Mouse (Mus musculus) erythroid progenitor cell, adult 5-6 weeks (primary cell): ENCODE data around the gene Olfr419. TPM values are rescaled to one million over a fixed set of nuclear protein-coding genes. Genes with fewer than 3 reads are reported as not detected.

ENCODE experiments used
- ATAC-seq: replicated peaks from 2 replicates; pipeline ENCODE4 v1.8.0; 2016; ENCODE audit warnings: moderate number of reproducible peaks, mild to moderate bottlenecking, moderate TSS enrichment, inconsistent platforms; ENCODE audit not compliant: poor library complexity, low FRiP score, severe bottlenecking
- total RNA-seq, 2 experiments: library from RNA; stranded (forward) in 1 of 2; stranded (reverse) in 1 of 2; fragments of 150-400 nt in 1 of 2; fragments of 186-747, 209-891 nt in 1 of 2; gene quantifications; 2 replicates each; pipeline versions ENCODE4 v1.2.3 to v1.2.4; 2015 to 2017; ENCODE audit warnings: low replicate concordance in 2 of 2

Gene Olfr419
- total RNA-seq (2015; ENCODE audit: low replicate concordance) (not detected in 2 replicates), total RNA-seq (2017; ENCODE audit: low replicate concordance) (0.90 and 1.7 TPM in 2 replicates)

- ATAC-seq = no peak
Measured at GRCm38 (mm10) chr1:174251961-174252360, at the start of gene Olfr419. Gene Olfr419, minus strand, starts transcription at chr1:174252061.

GRCm38 (mm10) chr1:174270643-174271042 lies 18.8 kb upstream of the Olfr419 start:
- no peak for ATAC-seq

- ATAC-seq = no peak
Measured at GRCm38 (mm10) chr1:174269162-174269561, 17.3 kb upstream of the Olfr419 start.

GRCm38 (mm10) chr1:174267816-174268215 lies 16.0 kb upstream of the Olfr419 start:
- ATAC-seq = no peak

GRCm38 (mm10) chr1:174250376-174250775 lies 1.5 kb downstream of the Olfr419 start:
- ATAC-seq = peak; percentile 50

GRCm38 (mm10) chr1:174247170-174247569 lies 4.7 kb downstream of the Olfr419 start:
- no peak for ATAC-seq

GRCm38 (mm10) chr1:174246080-174246479 lies 5.8 kb downstream of the Olfr419 start:
- no peak for ATAC-seq

- ATAC-seq = no peak
Measured at GRCm38 (mm10) chr1:174244621-174245020, 7.2 kb downstream of the Olfr419 start.

- no peak for ATAC-seq
Measured at GRCm38 (mm10) chr1:174239916-174240315, 11.9 kb downstream of the Olfr419 start.

- no peak for ATAC-seq
Measured at GRCm38 (mm10) chr1:174216528-174217204, 35.2 kb downstream of the Olfr419 start.

GRCm38 (mm10) chr1:174215270-174216038 lies 36.4 kb downstream of the Olfr419 start:
- no peak for ATAC-seq

- ATAC-seq = no peak
Measured at GRCm38 (mm10) chr1:174212286-174212685, 39.6 kb downstream of the Olfr419 start.

GRCm38 (mm10) chr1:174204699-174205098 lies 47.2 kb downstream of the Olfr419 start:
- no peak for ATAC-seq

Other genes starting within 250 kb of the Olfr419 start
- gene Ifi205, start 220.3 kb downstream of the Olfr419 start, total RNA-seq (2015; ENCODE audit: low replicate concordance) = 1.3 and 4.7 TPM in 2 replicates
- gene Ifi205, start 220.3 kb downstream of the Olfr419 start, total RNA-seq (2017; ENCODE audit: low replicate concordance) = 5.5 TPM in 1 of 2 replicates, not detected in the other
- not detected in 2 replicates for gene Olfr433, start 211.4 kb downstream of the Olfr419 start, total RNA-seq (2015; ENCODE audit: low replicate concordance)
- gene Olfr433, start 211.4 kb downstream of the Olfr419 start, total RNA-seq (2017; ENCODE audit: low replicate concordance) = not detected in 2 replicates
- gene Olfr432, start 202.9 kb downstream of the Olfr419 start, total RNA-seq (2015; ENCODE audit: low replicate concordance) = not detected in 2 replicates
- gene Olfr432, start 202.9 kb downstream of the Olfr419 start, total RNA-seq (2017; ENCODE audit: low replicate concordance) = not detected in 2 replicates
- not detected in 2 replicates for gene Olfr430, start 185.5 kb downstream of the Olfr419 start, total RNA-seq (2015; ENCODE audit: low replicate concordance)
- gene Olfr430, start 185.5 kb downstream of the Olfr419 start, total RNA-seq (2017; ENCODE audit: low replicate concordance) = not detected in 2 replicates
- gene Olfr429, start 167.7 kb downstream of the Olfr419 start, total RNA-seq (2015; ENCODE audit: low replicate concordance) = not detected in 2 replicates
- gene Olfr429, start 167.7 kb downstream of the Olfr419 start, total RNA-seq (2017; ENCODE audit: low replicate concordance) = not detected in 2 replicates
- not detected in 2 replicates for gene Olfr427, start 155.2 kb downstream of the Olfr419 start, total RNA-seq (2015; ENCODE audit: low replicate concordance)
- gene Olfr427, start 155.2 kb downstream of the Olfr419 start, total RNA-seq (2017; ENCODE audit: low replicate concordance) = not detected in 2 replicates
- 0.36 and 2.5 TPM in 2 replicates for gene Olfr231, start 130.9 kb downstream of the Olfr419 start, total RNA-seq (2015; ENCODE audit: low replicate concordance)
- 1.2 and 3.5 TPM in 2 replicates for gene Olfr231, start 130.9 kb downstream of the Olfr419 start, total RNA-seq (2017; ENCODE audit: low replicate concordance)
- gene Olfr424, start 120.5 kb downstream of the Olfr419 start, total RNA-seq (2015; ENCODE audit: low replicate concordance) = not detected in 2 replicates
- gene Olfr424, start 120.5 kb downstream of the Olfr419 start, total RNA-seq (2017; ENCODE audit: low replicate concordance) = not detected in 2 replicates
- not detected in 2 replicates for gene Olfr420, start 96.4 kb downstream of the Olfr419 start, total RNA-seq (2015; ENCODE audit: low replicate concordance)
- 0.77 TPM in 1 of 2 replicates, not detected in the other for gene Olfr420, start 96.4 kb downstream of the Olfr419 start, total RNA-seq (2017; ENCODE audit: low replicate concordance)
- 506 and 527 TPM in 2 replicates for gene Spta1, start 79.3 kb downstream of the Olfr419 start, total RNA-seq (2015; ENCODE audit: low replicate concordance)
- 1,343 and 1,534 TPM in 2 replicates for gene Spta1, start 79.3 kb downstream of the Olfr419 start, total RNA-seq (2017; ENCODE audit: low replicate concordance)
- not detected in 2 replicates for gene Mptx1, start 78.5 kb upstream of the Olfr419 start, total RNA-seq (2015; ENCODE audit: low replicate concordance)
- not detected in 2 replicates for gene Mptx1, start 78.5 kb upstream of the Olfr419 start, total RNA-seq (2017; ENCODE audit: low replicate concordance)
- not detected in 2 replicates for gene Olfr417, start 113.1 kb upstream of the Olfr419 start, total RNA-seq (2015; ENCODE audit: low replicate concordance)
- 1.3 TPM in 1 of 2 replicates, not detected in the other for gene Olfr417, start 113.1 kb upstream of the Olfr419 start, total RNA-seq (2017; ENCODE audit: low replicate concordance)
- not detected in 2 replicates for gene Olfr248, start 139.0 kb upstream of the Olfr419 start, total RNA-seq (2015; ENCODE audit: low replicate concordance)
- gene Olfr248, start 139.0 kb upstream of the Olfr419 start, total RNA-seq (2017; ENCODE audit: low replicate concordance) = not detected in 2 replicates
- not detected in 2 replicates for gene Olfr414, start 172.0 kb upstream of the Olfr419 start, total RNA-seq (2015; ENCODE audit: low replicate concordance)
- not detected in 2 replicates for gene Olfr414, start 172.0 kb upstream of the Olfr419 start, total RNA-seq (2017; ENCODE audit: low replicate concordance)
- not detected in 2 replicates for gene Olfr220, start 190.0 kb upstream of the Olfr419 start, total RNA-seq (2015; ENCODE audit: low replicate concordance)
- gene Olfr220, start 190.0 kb upstream of the Olfr419 start, total RNA-seq (2017; ENCODE audit: low replicate concordance) = not detected in 2 replicates
- gene Fmn2, start 249.8 kb upstream of the Olfr419 start, total RNA-seq (2015; ENCODE audit: low replicate concordance) = 0.42 and 4.3 TPM in 2 replicates
- not detected in 2 replicates for gene Fmn2, start 249.8 kb upstream of the Olfr419 start, total RNA-seq (2017; ENCODE audit: low replicate concordance)